Mouse (Mus musculus): ENCODE results near the gene Hmces.

DNA sequence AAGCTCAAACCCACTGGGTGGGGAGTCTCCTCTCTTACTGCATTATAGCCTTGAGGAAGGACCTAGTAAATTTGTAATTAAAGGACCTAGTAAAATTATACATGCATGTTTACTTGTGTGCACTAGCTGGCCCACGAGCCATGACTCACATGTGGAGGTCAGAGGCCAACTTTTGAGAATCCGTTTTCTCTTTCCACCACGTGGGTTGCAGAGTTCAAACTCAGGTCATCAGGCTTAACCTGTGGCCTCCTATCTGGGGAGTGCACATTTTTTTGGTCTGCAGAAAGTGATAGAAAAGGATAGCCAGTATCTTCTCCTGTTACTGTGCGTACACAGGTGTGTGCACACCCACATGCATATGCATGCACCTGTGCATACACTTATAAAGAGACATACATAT lies 34.7 kb upstream of the Hmces start:
- TF ChIP-seq CTCF (IDR thresholded peaks at IDR 0.05; ENCODE audit: extremely low read depth, insufficient read depth, low read length) (no peak), POLR2A (IDR thresholded peaks at IDR 0.05; ENCODE audit: extremely low read depth, insufficient read depth, low read length) (no peak)
